Mouse (Mus musculus): Measurements from ENCODE around the gene Dars. TPM values are rescaled to one million over a fixed set of nuclear protein-coding genes. Genes with fewer than 3 reads are reported as not detected.
"Not testable (repeated sequence)": the region's sequence is repeated elsewhere in the genome, so short reads cannot be mapped to it uniquely, and the experiment has no call there.

The Dars gene
- polyA plus RNA-seq, 1 experiment from 2014 or later = 159 TPM

- no peaks in the 10 kb centered on the region for H3K4me1 ChIP-seq (replicated peaks)
- H3K4me3 ChIP-seq = no peak overlapping the region
- H3K9ac ChIP-seq = no peak overlapping the region
- H3K4me2 ChIP-seq = no peak overlapping the region
- H3K36me3 ChIP-seq = no peaks in the 10 kb centered on the region; the same call in 1 of the 2 replicates
- no peak for ATAC-seq (ENCODE audit: low read depth)
- no peaks in the 10 kb centered on the region for H3K27me3 ChIP-seq
- 90% methylated on average over 8 of the region's 8 CpGs for WGBS
- no peaks in the 10 kb centered on the region for H3K9me3 ChIP-seq
- no peak overlapping the region for H3K27ac ChIP-seq (replicated peaks)
Measured at GRCm38 (mm10) chr1:128323026-128323643, 94.0 kb downstream of the Dars start.

- not testable (repeated sequence) for H3K36me3 ChIP-seq; H3K27me3 ChIP-seq; H3K9me3 ChIP-seq; H3K4me2 ChIP-seq; H3K9ac ChIP-seq; ATAC-seq (ENCODE audit: low read depth); H3K4me3 ChIP-seq; H3K27ac ChIP-seq (replicated peaks); H3K4me1 ChIP-seq (replicated peaks)
- 87% methylated on average over 6 of the region's 6 CpGs for WGBS
Measured at GRCm38 (mm10) chr1:128319266-128319665, 97.9 kb downstream of the Dars start.

- Histone ChIP-seq H3K27me3 (no peaks in the 10 kb centered on the region), H3K4me1 (replicated peaks) (no peaks in the 10 kb centered on the region), H3K27ac (replicated peaks) (no peak overlapping the region), H3K9ac (no peak overlapping the region), H3K36me3 (no peaks in the 10 kb centered on the region), H3K4me2 (no peak overlapping the region), H3K4me3 (no peak overlapping the region), H3K9me3 (no peaks in the 10 kb centered on the region)
- ATAC-seq (ENCODE audit: low read depth) = no peak
- 69% methylated on average over 4 of the region's 4 CpGs for WGBS
Measured at GRCm38 (mm10) chr1:128314665-128315064, 102.5 kb downstream of the Dars start.

Other genes with a start within 250 kb of the Dars start
- gene Ubxn4, start 173.4 kb downstream of the Dars start, polyA plus RNA-seq (2015; fragmentation: Nextera tagmentation; extraction: Ambion mirVana) = 81.3 and 82.9 TPM in 2 replicates
- gene Lct, start 89.0 kb downstream of the Dars start, polyA plus RNA-seq (2015; fragmentation: Nextera tagmentation; extraction: Ambion mirVana) = 0.04 and 0.06 TPM in 2 replicates
- 66.4 and 74.4 TPM in 2 replicates for gene Mcm6, start 57.7 kb downstream of the Dars start, polyA plus RNA-seq (2015; fragmentation: Nextera tagmentation; extraction: Ambion mirVana)
- 8.5 and 8.7 TPM in 2 replicates for gene Cxcr4, start 174.9 kb upstream of the Dars start, polyA plus RNA-seq (2015; fragmentation: Nextera tagmentation; extraction: Ambion mirVana)